Mouse (Mus musculus) cerebellum, adult 2 months (tissue): ENCODE data around the gene Spata18.

Experiments used
- CTCF ChIP-seq: fragments of 200-500 bp; IDR thresholded peaks from 2 replicates; pipeline ENCODE4 v1.5.1; 2011; ENCODE audit warnings: low read depth, mild to moderate bottlenecking, control low read depth, low read length, moderate library complexity, borderline replicate concordance; ENCODE audit not compliant: insufficient read depth
- POLR2A ChIP-seq: fragments of 200-500 bp; IDR thresholded peaks from 2 replicates; pipeline ENCODE4 v1.6.1; 2011; ENCODE audit warnings: low read length, control low read depth, borderline replicate concordance; ENCODE audit not compliant: insufficient read depth

DNA sequence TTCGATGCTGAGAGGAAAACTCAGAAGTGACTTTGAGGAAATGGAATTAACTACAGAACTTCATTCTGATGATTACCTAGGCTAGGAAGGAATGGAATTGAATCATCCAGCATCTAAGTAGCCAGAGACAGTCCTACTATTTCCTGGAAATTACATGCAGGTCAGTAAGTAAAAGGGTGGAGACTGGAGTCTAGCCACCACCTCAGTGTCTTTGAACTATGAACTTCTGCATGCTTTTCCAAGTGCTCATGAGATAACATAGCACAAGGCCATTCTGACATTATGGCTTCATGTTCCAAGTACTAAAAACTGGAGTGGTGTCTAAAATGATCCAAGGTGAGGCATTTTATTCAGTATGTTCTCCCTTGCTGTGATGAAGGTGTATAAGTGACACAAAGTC, 25.7 kb upstream of the Spata18 start:
- no peak for TF ChIP-seq CTCF
- TF ChIP-seq POLR2A: no peak
